Mouse (Mus musculus): ENCODE measurements around the gene Noxred1. TPM values are rescaled to one million over a fixed set of nuclear protein-coding genes. Genes with fewer than 3 reads are reported as not detected.

Gene Noxred1
- 0.40 and 0.44 TPM in 2 replicates for polyA plus RNA-seq (2012; rRNA removed)

GRCm38 (mm10) chr12:87238632-87239031 lies at the start of gene Noxred1:
TSS of gene Noxred1 (minus strand) at chr12:87238732.

GRCm38 (mm10) chr12:87266108-87266826 lies 27.7 kb upstream of the Noxred1 start, which contains the start of the genes Vipas39 and Ahsa1:
TSS of gene Vipas39 (minus strand) at chr12:87266256.
TSS of gene Ahsa1 (plus strand) at chr12:87266479.

GRCm38 (mm10) chr12:87199973-87200586 lies 38.5 kb downstream of the Noxred1 start, which contains the start of gene Tmed8:
TSS of gene Tmed8 (minus strand) at chr12:87200454.

GRCm38 (mm10) chr12:87199206-87199972 lies 39.1 kb downstream of the Noxred1 start, which contains the start of gene Samd15:
TSS of gene Samd15 (plus strand) at chr12:87199723.

Other genes with a start within 250 kb of the Noxred1 start
- 0.50 TPM in 1 of 2 replicates, not detected in the other for gene Zdhhc22, start 248.3 kb downstream of the Noxred1 start, polyA plus RNA-seq (2012; rRNA removed)
- 0.53 and 0.80 TPM in 2 replicates for gene Tmem63c, start 217.4 kb downstream of the Noxred1 start, polyA plus RNA-seq (2012; rRNA removed)
- 5.9 and 7.3 TPM in 2 replicates for gene Ngb, start 136.2 kb downstream of the Noxred1 start, polyA plus RNA-seq (2012; rRNA removed)
- gene Gstz1, start 91.6 kb downstream of the Noxred1 start, polyA plus RNA-seq (2012; rRNA removed) = 25.0 and 32.1 TPM in 2 replicates
- 10.8 and 13.9 TPM in 2 replicates for gene Pomt2, start 90.8 kb downstream of the Noxred1 start, polyA plus RNA-seq (2012; rRNA removed)
- 0.20 TPM in 1 of 2 replicates, not detected in the other for gene Samd15, start 39.0 kb downstream of the Noxred1 start, polyA plus RNA-seq (2012; rRNA removed)
- gene Tmed8, start 38.3 kb downstream of the Noxred1 start, polyA plus RNA-seq (2012; rRNA removed) = 1.8 and 2.0 TPM in 2 replicates
- gene Vipas39, start 27.5 kb upstream of the Noxred1 start, polyA plus RNA-seq (2012; rRNA removed) = 23.7 and 24.5 TPM in 2 replicates
- 43.3 and 45.1 TPM in 2 replicates for gene Ahsa1, start 27.7 kb upstream of the Noxred1 start, polyA plus RNA-seq (2012; rRNA removed)
- 0.22 and 0.27 TPM in 2 replicates for gene Ism2, start 61.0 kb upstream of the Noxred1 start, polyA plus RNA-seq (2012; rRNA removed)
- gene Sptlc2, start 149.6 kb upstream of the Noxred1 start, polyA plus RNA-seq (2012; rRNA removed) = 25.4 and 26.5 TPM in 2 replicates
- 7.6 and 8.3 TPM in 2 replicates for gene Slirp, start 205.2 kb upstream of the Noxred1 start, polyA plus RNA-seq (2012; rRNA removed)
- 13.7 and 14.7 TPM in 2 replicates for gene Alkbh1, start 205.3 kb upstream of the Noxred1 start, polyA plus RNA-seq (2012; rRNA removed)
- 4.3 and 5.5 TPM in 2 replicates for gene Snw1, start 233.5 kb upstream of the Noxred1 start, polyA plus RNA-seq (2012; rRNA removed)